11 mouse cellular contexts compared by ENCODE assay signal in the genomic region with DNA sequence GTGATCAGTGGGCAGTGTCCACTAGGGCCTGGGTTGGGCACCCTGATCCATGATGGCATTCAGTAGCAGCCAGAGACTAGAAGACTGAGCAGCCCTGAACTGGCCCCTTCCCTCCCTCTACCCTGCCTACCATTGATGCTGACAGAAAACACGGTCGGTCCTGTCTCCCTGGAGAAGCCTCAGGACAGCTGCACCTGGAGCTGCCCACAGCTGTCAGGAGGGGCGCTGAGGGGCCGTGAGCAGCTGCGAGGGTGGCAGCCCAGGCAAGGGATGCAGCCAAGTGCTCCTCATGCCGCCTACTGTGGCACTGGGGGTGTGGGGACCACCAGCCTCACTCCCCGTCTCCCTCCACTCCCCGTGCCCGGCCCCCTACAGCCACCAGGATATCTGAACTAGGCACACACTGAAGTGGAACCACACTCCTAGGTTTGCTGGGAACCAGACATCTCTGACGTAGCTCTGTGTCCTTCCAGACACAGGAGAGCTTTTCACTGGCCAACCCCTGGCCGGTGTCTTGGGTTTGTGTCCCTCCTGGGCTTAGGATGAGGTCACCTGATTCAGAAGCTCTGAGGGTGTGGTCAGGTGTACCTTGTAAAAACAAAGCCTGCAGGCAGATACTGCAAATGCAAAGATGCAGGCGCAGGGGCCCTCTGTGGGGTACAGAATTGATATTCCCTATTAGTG.
DNase-seq lines count a peak whose midpoint lies in the region; ATAC-seq and TF ChIP-seq lines count a peak whose summit lies in the region.
"Had no signal": no experiment of that assay in that cellular context is flagged by ENCODE, and none has a peak within 500 bp of the region (broad histone marks: within the 10 kb centered on the region; RNA-seq: fewer than 3 reads in every experiment).

No protein-coding gene starts in this region.

- no peak for DNase-seq in intestine, embryonic 14.5 days (ENCODE audit: low spot score)
- DNase-seq in thymus, postnatal 0 days (ENCODE audit: low spot score), result peak; percentile 5
- no peak for DNase-seq in thymus, postnatal 25 days
- DNase-seq in layer of hippocampus, adult 18-20 months (ENCODE audit: low spot score in 2 of 2), result no peak
- DNase-seq in layer of hippocampus, adult 11-12 months (ENCODE audit: low spot score), result no peak
- DNase-seq: adrenal gland, adult 8-10 months; forebrain, postnatal 0 days; heart, adult 2 months had no signal

- TF ChIP-seq CTCF in intestine, postnatal 0 days (IDR thresholded peaks at IDR 0.05; ENCODE audit: low read depth), result no peak

- WGBS in intestine, embryonic 14.5 days, result 37% methylated on average over 12 of the region's 12 CpGs
- 55% methylated on average over 12 of the region's 12 CpGs for WGBS in intestine, postnatal 0 days
- 56% methylated on average over 12 of the region's 12 CpGs for WGBS in limb, embryonic 12.5 days
- 70% methylated on average over 12 of the region's 12 CpGs for WGBS in liver, embryonic 12.5 days (ENCODE audit: insufficient replicate concordance)

- no peaks in the 10 kb centered on the region for H3K27me3 ChIP-seq in intestine, embryonic 14.5 days (replicated peaks; ENCODE audit: control insufficient read depth, insufficient read depth, low read length)
- H3K27me3 ChIP-seq in intestine, postnatal 0 days (replicated peaks; ENCODE audit: control insufficient read depth, insufficient read depth, low read length), result no peaks in the 10 kb centered on the region
- no peaks in the 10 kb centered on the region for H3K27me3 ChIP-seq in limb, embryonic 12.5 days
- no peaks in the 10 kb centered on the region for H3K27me3 ChIP-seq in liver, embryonic 12.5 days (replicated peaks)

- no peak overlapping the region for H3K4me3 ChIP-seq in intestine, embryonic 14.5 days (ENCODE audit: low read depth, low read length)
- H3K4me3 ChIP-seq in intestine, postnatal 0 days (ENCODE audit: low read depth, low read length), result no peak overlapping the region
- H3K4me3 ChIP-seq in limb, embryonic 12.5 days (replicated peaks), result no peak overlapping the region
- H3K4me3 ChIP-seq in liver, embryonic 12.5 days, result no peak overlapping the region
- H3K4me3 ChIP-seq: heart, adult 2 months had no signal

- H3K4me1 ChIP-seq in intestine, embryonic 14.5 days (replicated peaks; ENCODE audit: control insufficient read depth, insufficient read depth, low read length), result peaks cover 18% of the 10 kb centered on the region
- no peaks in the 10 kb centered on the region for H3K4me1 ChIP-seq in intestine, postnatal 0 days (replicated peaks; ENCODE audit: control insufficient read depth, insufficient read depth, low read length)
- peaks cover 19% of the 10 kb centered on the region for H3K4me1 ChIP-seq in limb, embryonic 12.5 days (replicated peaks)
- H3K4me1 ChIP-seq in liver, embryonic 12.5 days, result peaks cover 6% of the 10 kb centered on the region; the same call in 1 of the 2 replicates

- no peak overlapping the region for H3K4me2 ChIP-seq in intestine, embryonic 14.5 days (ENCODE audit: low read length)
- no peak overlapping the region for H3K4me2 ChIP-seq in intestine, postnatal 0 days (replicated peaks; ENCODE audit: low read depth)
- H3K4me2 ChIP-seq in limb, embryonic 12.5 days, result no peak overlapping the region
- no peak overlapping the region for H3K4me2 ChIP-seq in liver, embryonic 12.5 days

- no peak overlapping the region for H3K9ac ChIP-seq in intestine, embryonic 14.5 days (ENCODE audit: low read length)
- H3K9ac ChIP-seq in intestine, postnatal 0 days (ENCODE audit: low read depth, low read length), result no peak overlapping the region
- H3K9ac ChIP-seq in limb, embryonic 12.5 days (replicated peaks), result 0 out of 2 replicates have a peak overlapping the region, but pooled peaks have one; percentile 8
- H3K9ac ChIP-seq in liver, embryonic 12.5 days, result no peak overlapping the region
- H3K9ac ChIP-seq: forebrain, postnatal 0 days had no signal

- no peaks in the 10 kb centered on the region for H3K9me3 ChIP-seq in intestine, embryonic 14.5 days (ENCODE audit: control insufficient read depth, low read length)
- no peaks in the 10 kb centered on the region for H3K9me3 ChIP-seq in intestine, postnatal 0 days (ENCODE audit: control insufficient read depth)
- no peaks in the 10 kb centered on the region for H3K9me3 ChIP-seq in limb, embryonic 12.5 days
- H3K9me3 ChIP-seq in liver, embryonic 12.5 days (replicated peaks), result no peaks in the 10 kb centered on the region

- no peaks in the 10 kb centered on the region for H3K36me3 ChIP-seq in intestine, embryonic 14.5 days (ENCODE audit: control insufficient read depth, insufficient read depth, low read length)
- H3K36me3 ChIP-seq in intestine, postnatal 0 days (ENCODE audit: control insufficient read depth, insufficient read depth), result peaks cover 13% of the 10 kb centered on the region; the same call in 1 of the 2 replicates
- peaks cover 38% of the 10 kb centered on the region for H3K36me3 ChIP-seq in limb, embryonic 12.5 days
- H3K36me3 ChIP-seq in liver, embryonic 12.5 days, result 0 out of 2 replicates have a peak, but pooled peaks cover 3% of the 10 kb centered on the region

- peak; percentile 52; the same call in 1 of the 2 replicates for ATAC-seq in intestine, embryonic 14.5 days (replicated peaks; ENCODE audit: low FRiP score, low TSS enrichment, low read depth)
- no peak for ATAC-seq in intestine, postnatal 0 days
- ATAC-seq in limb, embryonic 12.5 days (ENCODE audit: insufficient number of reproducible peaks, insufficient read depth, low FRiP score, low TSS enrichment, low read depth), result peak; percentile 27; the same call in 1 of the 2 replicates
- no peak for ATAC-seq in liver, embryonic 12.5 days
- ATAC-seq: forebrain, postnatal 0 days had no signal

- 0 out of 2 replicates have a peak overlapping the region, but pooled peaks have one; percentile 64 for H3K27ac ChIP-seq in intestine, embryonic 14.5 days (ENCODE audit: low read depth)
- no peak overlapping the region for H3K27ac ChIP-seq in intestine, postnatal 0 days (ENCODE audit: low read depth, low read length)
- H3K27ac ChIP-seq in limb, embryonic 12.5 days, result peak overlapping the region; percentile 77
- no peak overlapping the region for H3K27ac ChIP-seq in liver, embryonic 12.5 days
- H3K27ac ChIP-seq: heart, adult 2 months had no signal

Comparison
In these comparisons a context has a peak if more than half of its experiments do, and no peak if none do; other contexts are left out.
1. ATAC-seq: peak in intestine, embryonic 14.5 days (single experiment) and limb, embryonic 12.5 days (single experiment); none in intestine, postnatal 0 days (single experiment) and liver, embryonic 12.5 days (single experiment).
2. H3K27ac ChIP-seq: peak in intestine, embryonic 14.5 days (single experiment) and limb, embryonic 12.5 days (single experiment); none in intestine, postnatal 0 days (single experiment) and liver, embryonic 12.5 days (single experiment).